Mouse (Mus musculus) midbrain, postnatal 0 days (tissue): ENCODE data around the gene Ssh2. TPM values are rescaled to one million over a fixed set of nuclear protein-coding genes. Genes with fewer than 3 reads are reported as not detected.

ENCODE experiments used
- ATAC-seq: fragments of 200-750 bp; cut with Nextera tagmentation; 2 replicates; pipeline ENCODE4 v1.8.0; 2017; ENCODE audit warnings: moderate number of reproducible peaks, mild to moderate bottlenecking, moderate TSS enrichment, moderate library complexity; ENCODE audit not compliant: low FRiP score
- DNase-seq: peaks from one replicate; pipeline ENCODE4 v3.0.0-alpha.2; 2015; ENCODE audit warnings: low spot score
- H3K27ac ChIP-seq: fragments of 300-500 bp; sonication (generic); 2 replicates; pipeline ENCODE4 v1.5.1; 2014; ENCODE audit warnings: low read depth, mild to moderate bottlenecking, low read length, mixed read lengths
- H3K27me3 ChIP-seq: fragments of 300-500 bp; sonication (generic); 2 replicates; pipeline ENCODE4 v1.6.1; 2014; ENCODE audit warnings: low read length, control low read depth, mixed read lengths; ENCODE audit not compliant: insufficient read depth
- H3K36me3 ChIP-seq: fragments of 300-500 bp; sonication (generic); 2 replicates; pipeline ENCODE4 v1.6.1; 2014; ENCODE audit warnings: low read length, control low read depth, mixed read lengths; ENCODE audit not compliant: insufficient read depth
- H3K4me1 ChIP-seq: fragments of 300-500 bp; sonication (generic); 2 replicates; pipeline ENCODE4 v1.6.1; 2014; ENCODE audit warnings: mild to moderate bottlenecking, control low read depth, antibody characterized with exemption, low read length, mixed read lengths; ENCODE audit not compliant: insufficient read depth
- H3K4me2 ChIP-seq: fragments of 300-500 bp; sonication (generic); 2 replicates; pipeline ENCODE4 v1.6.1; 2014; ENCODE audit warnings: low read depth, mild to moderate bottlenecking, low read length, mixed read lengths; ENCODE audit not compliant: poor library complexity, severe bottlenecking
- H3K4me3 ChIP-seq: fragments of 300-500 bp; sonication (generic); 2 replicates; pipeline ENCODE4 v1.5.1; 2014; ENCODE audit warnings: low read depth, mild to moderate bottlenecking, low read length, moderate library complexity
- H3K9ac ChIP-seq: fragments of 300-500 bp; sonication (generic); replicated peaks from 2 replicates; pipeline ENCODE4 v1.6.1; 2014; ENCODE audit warnings: mild to moderate bottlenecking, low read length, moderate library complexity, mixed read lengths; ENCODE audit not compliant: poor library complexity, severe bottlenecking
- H3K9me3 ChIP-seq: fragments of 300-500 bp; sonication (generic); 2 replicates; pipeline ENCODE4 v1.6.1; 2016; ENCODE audit warnings: low read length, control low read depth
- CTCF ChIP-seq: IDR thresholded peaks from 2 replicates; pipeline ENCODE4 v1.5.1; 2016; ENCODE audit warnings: antibody characterized with exemption, mild to moderate bottlenecking
- WGBS: fragments of 180-500 bp; shearing (Covaris S2); extraction: QIAGEN DNeasy Blood & Tissue Kit; methylation state at CpG from one replicate; pipeline ENCODE4 v1.1.7; 2014; 5-methylcytosine and 5-hydroxymethylcytosine counted together
- polyA plus RNA-seq: library from polyadenylated mRNA; unstranded; fragments of >200 nt; fragmentation: Nextera tagmentation; extraction: Ambion mirVana; gene quantifications from 2 replicates; pipeline ENCODE4 v1.2.1, GENCODE M21; 2015
- total RNA-seq: library from RNA; depleted of rRNA; stranded (reverse); fragments of >200 nt; gene quantifications from 2 replicates; pipeline ENCODE4 v1.2.3, GENCODE M21; 2014

The Ssh2 gene
- total and polyA plus RNA-seq, 2 experiments from 2014 or later: 14.5 to 43.2 TPM

DNA sequence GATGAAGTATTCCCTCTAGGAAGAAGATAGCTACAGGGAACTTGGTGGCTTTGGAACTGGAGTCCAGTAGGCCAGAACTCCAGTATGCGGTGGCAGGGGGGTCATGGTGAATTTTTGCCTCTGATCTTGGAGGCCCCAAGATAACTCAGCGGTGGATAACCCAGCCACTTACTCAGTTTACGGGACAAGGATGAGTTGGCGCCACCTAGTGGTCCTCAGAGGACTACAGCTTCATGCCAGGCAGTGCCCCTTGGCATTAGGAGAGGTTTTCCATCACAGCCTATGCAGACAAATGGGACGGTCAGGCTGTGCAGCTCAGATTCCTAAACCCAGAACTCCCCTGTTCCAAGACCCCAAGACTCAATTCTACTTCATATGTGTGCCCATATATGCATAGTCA lies 285.3 kb downstream of the Ssh2 start:
- no peak overlapping the region for H3K4me3 ChIP-seq
- ATAC-seq (no peak), DNase-seq (peak; percentile 88)
- no peaks in the 10 kb centered on the region for H3K4me1 ChIP-seq
- H3K27ac ChIP-seq: peak overlapping the region; percentile 48; the same call in 1 of the 2 replicates
- TF ChIP-seq CTCF: peak; percentile 88
- H3K9me3 ChIP-seq: no peaks in the 10 kb centered on the region
- no peaks in the 10 kb centered on the region for H3K27me3 ChIP-seq
- H3K36me3 ChIP-seq: peaks cover 62% of the 10 kb centered on the region
- H3K9ac ChIP-seq: no peak overlapping the region
- H3K4me2 ChIP-seq: no peak overlapping the region
- WGBS: 22% methylated on average over 5 of the region's 5 CpGs

DNA sequence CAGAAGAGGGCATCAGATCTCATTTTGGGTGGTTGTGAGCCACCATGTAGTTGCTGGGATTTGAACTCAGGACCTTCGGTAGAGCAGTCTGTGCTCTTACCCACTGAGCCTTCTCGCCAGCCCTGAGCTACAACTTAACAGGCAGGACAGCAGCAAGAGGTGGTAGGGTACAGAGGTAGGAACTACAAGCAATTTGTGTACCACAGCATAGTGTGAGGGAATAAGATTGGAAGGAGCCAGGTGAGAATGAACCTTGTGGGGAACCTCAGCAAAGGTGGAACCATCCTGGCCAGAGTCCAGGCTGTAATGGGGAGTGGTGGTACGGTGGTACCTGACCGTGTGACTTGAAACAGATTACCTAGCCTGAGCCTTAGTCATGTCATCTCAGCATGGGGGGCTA lies 285.9 kb downstream of the Ssh2 start:
- Histone ChIP-seq H3K4me3 (no peak overlapping the region), H3K36me3 (peaks cover 67% of the 10 kb centered on the region), H3K27me3 (no peaks in the 10 kb centered on the region), H3K27ac (no peak overlapping the region), H3K9me3 (no peaks in the 10 kb centered on the region), H3K4me1 (no peaks in the 10 kb centered on the region), H3K4me2 (no peak overlapping the region), H3K9ac (no peak overlapping the region)
- TF ChIP-seq CTCF: no peak
- DNase-seq (no peak), ATAC-seq (no peak)
- 91% methylated on average over 4 of the region's 4 CpGs for whole genome bisulfite sequencing

DNA sequence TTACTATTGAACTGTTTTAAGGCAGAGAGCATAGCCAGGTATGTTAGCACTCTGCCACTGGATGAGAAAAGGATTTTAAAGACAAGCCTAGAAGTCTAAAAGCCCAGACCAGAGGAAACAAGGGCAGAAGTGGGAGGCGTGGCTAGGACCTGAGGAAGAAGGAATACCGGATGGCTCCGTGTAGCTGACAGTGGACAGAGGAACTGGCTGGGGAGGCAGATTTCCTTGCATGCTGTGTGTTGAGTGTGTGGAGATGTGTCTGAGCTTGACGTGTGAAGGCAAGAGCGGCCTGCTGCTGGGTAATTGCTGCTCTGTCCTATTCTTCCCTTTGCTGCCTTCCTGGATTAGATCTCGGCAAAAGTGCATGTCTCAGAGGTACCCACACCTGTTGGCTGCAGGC lies 286.4 kb downstream of the Ssh2 start:
- H3K4me2 ChIP-seq: no peak overlapping the region
- H3K36me3 ChIP-seq: peaks cover 72% of the 10 kb centered on the region
- no peak overlapping the region for H3K27ac ChIP-seq
- H3K9ac ChIP-seq: no peak overlapping the region
- ATAC-seq: no peak
- WGBS: 87% methylated on average over 6 of the region's 6 CpGs
- H3K9me3 ChIP-seq: no peaks in the 10 kb centered on the region
- H3K4me1 ChIP-seq: no peaks in the 10 kb centered on the region
- no peaks in the 10 kb centered on the region for H3K27me3 ChIP-seq
- TF ChIP-seq CTCF: no peak
- no peak overlapping the region for H3K4me3 ChIP-seq
- DNase-seq: no peak

DNA sequence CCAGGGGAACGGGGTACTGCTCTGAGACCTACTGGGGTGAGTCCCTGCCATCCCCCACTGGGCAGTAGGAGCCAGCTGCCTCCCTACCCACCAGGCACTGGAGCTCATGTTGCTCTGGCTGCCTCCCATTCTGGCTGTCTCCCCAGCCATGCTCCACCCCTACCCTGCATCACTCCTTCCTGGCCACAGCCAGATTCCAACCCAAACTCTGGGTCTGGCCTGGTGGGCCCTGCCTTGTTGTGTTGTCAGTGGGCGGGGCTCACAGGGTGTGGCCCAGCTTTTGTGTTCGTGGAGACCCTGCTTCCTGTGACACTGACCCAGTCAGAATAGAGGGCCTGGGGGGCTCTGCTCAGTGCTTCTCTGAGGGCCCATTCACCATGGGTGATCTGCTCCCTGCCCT lies 287.4 kb downstream of the Ssh2 start:
- Histone ChIP-seq H3K9me3 (no peaks in the 10 kb centered on the region), H3K36me3 (peaks cover 72% of the 10 kb centered on the region), H3K27me3 (no peaks in the 10 kb centered on the region), H3K4me3 (no peak overlapping the region), H3K4me2 (no peak overlapping the region), H3K4me1 (peaks cover 3% of the 10 kb centered on the region; the same call in 1 of the 2 replicates), H3K27ac (no peak overlapping the region), H3K9ac (no peak overlapping the region)
- TF ChIP-seq CTCF: no peak
- WGBS: 65% methylated on average over 3 of the region's 3 CpGs
- DNase-seq (no peak), ATAC-seq (no peak)

DNA sequence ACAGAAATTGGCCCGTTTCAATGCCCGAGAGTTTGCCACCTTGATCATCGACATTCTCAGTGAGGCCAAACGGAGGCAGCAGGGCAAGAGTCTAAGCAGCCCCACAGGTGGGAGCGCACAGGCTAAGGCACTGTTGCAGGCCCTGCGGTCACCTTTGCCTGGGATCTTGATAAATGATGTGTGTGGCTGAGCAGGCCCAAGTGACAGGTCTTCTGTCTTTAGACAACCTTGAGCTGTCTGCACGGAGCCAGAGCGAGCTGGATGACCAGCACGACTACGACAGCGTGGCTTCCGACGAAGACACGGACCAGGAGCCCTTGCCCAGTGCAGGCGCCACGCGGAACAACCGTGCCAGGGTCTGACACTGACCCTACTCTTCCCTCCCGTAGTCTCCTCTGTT lies 288.3 kb downstream of the Ssh2 start:
- Histone ChIP-seq H3K36me3 (peaks cover 69% of the 10 kb centered on the region), H3K4me2 (no peak overlapping the region), H3K9me3 (no peaks in the 10 kb centered on the region), H3K27ac (no peak overlapping the region), H3K4me3 (no peak overlapping the region), H3K27me3 (no peaks in the 10 kb centered on the region), H3K4me1 (peaks cover 3% of the 10 kb centered on the region; the same call in 1 of the 2 replicates), H3K9ac (no peak overlapping the region)
- WGBS: 96% methylated on average over 19 of the region's 19 CpGs
- no peak for TF ChIP-seq CTCF
- no peak for ATAC-seq
- no peak for DNase-seq

DNA sequence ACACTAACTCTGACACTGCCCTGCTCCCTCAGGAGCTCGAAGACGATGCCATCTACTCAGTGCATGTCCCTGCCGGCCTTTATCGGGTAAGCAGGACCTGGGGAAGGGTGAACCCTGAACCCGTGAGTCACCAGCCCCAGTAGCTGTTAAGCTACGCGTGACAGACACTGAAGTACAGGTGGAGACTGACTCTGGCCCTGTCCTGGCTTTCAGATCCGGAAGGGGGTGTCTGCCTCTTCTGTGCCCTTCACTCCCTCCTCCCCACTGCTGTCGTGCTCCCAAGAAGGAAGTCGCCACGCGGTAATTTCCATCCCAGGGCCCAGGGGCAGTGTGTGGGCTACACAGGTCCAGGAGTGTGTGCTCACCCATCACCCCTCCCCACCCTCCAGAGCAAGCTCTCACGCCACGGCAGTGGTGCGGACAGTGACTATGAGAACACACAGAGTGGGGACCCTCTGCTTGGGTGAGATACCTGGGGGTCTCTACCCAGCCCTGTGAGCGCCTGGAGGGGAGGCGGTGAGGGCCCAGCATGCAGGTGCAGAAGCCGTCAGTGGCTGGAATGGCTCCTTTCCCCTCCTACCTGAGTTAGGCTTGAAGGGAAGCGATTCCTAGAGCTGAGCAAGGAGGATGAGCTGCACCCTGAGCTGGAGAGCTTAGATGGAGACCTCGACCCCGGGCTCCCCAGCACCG lies 289.3 kb downstream of the Ssh2 start:
- Histone ChIP-seq H3K27me3 (no peaks in the 10 kb centered on the region), H3K9ac (no peak overlapping the region), H3K27ac (no peak overlapping the region), H3K36me3 (peaks cover 59% of the 10 kb centered on the region), H3K4me2 (no peak overlapping the region), H3K4me3 (no peak overlapping the region), H3K4me1 (peaks cover 3% of the 10 kb centered on the region; the same call in 1 of the 2 replicates), H3K9me3 (no peaks in the 10 kb centered on the region)
- WGBS: 89% methylated on average over 22 of the region's 22 CpGs
- no peak for TF ChIP-seq CTCF
- DNase-seq (no peak), ATAC-seq (no peak)
